Mouse (Mus musculus) WW6 (cell line): ENCODE results near the gene Pifo.
"Not testable (repeated sequence)": the region's sequence is repeated elsewhere in the genome, so short reads cannot be mapped to it uniquely, and the experiment has no call there.

Source experiments
- DNase-seq: peaks from one replicate; pipeline ENCODE4 v3.0.0-alpha.2; 2013; ENCODE audit warnings: low read depth, low spot score

Pifo gene

DNA sequence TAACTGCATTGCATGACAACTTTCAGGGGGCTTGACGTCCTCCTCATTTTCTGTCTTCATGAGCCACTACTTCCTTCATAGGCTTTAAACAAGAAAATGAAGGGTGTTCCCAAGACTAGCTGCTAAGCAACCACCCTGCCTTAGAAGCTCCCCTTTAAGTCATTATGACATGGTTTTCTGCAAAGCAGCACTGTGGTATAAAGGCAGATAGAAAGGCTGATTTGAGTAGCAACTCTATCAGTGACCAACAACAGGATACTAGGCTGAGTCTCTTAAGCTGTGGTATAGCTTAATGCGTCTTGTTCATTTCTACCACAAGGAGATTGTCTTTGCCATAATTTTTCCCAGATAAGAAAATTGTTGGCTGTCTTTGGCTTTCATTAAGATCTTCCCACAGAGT, at the start of gene Pifo:
Gene Pifo (minus strand): TSS at position 101 of the 400 bp plus-strand sequence.
- no peak for DNase-seq

DNA sequence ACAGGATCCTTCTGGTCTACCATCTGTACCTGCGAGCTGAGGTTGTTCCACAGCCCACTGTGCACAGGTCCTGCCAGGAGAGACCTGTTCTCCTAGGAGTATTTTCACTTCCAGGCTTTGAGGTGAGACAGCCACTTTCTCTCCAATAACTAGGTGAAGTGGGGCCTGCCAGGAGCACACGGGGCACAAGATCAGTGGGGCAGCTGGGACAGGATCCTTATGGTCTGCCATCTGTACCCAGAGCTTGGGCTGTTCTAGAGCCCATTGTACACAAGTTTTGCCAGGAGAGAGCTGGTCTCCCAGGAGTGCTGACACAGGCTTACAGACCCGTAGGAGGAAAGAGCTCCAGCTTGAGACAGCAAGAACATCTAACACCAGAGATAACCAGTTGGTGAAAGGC, 43.5 kb upstream of the Pifo start:
- no peak for DNase-seq

DNA sequence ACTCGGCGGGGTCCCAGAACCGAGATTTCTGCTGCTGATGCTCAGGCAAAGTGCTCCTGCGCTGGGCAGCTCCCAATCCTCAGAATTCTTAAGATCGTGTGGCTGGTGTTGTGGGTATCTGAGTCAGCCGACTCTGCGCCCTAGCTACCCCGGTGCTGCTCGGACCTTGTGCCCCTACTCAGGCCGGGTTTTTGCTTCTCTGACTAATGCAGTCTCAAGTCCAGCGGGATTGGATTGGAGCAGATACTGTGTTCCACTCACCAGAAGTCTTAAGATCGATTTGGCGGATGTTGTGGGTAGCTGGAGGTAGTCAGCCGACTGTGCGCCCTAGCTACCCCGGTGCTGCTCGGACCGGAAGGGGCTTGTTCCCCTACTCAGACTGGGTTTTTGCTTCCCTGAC, 37.5 kb upstream of the Pifo start:
- DNase-seq = peak; percentile 28

DNA sequence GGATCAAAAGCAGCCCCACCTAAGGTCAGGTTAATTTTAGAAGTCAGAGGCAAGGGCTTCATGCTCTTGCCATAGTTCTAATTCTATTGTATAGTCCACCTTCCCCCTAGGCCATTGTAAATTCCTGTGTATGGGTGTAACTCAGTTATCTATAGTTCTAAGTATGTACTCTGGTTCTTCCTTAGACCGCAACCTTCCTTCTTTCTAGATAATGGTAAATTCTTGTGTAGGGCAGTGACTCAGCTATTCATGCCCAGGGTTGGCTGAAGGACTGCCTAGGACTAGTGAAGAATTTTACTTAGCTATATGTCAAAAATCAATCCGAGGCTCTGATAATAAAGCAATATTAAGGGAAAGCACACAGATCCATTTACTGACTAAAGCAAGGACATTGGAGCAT, 25.9 kb upstream of the Pifo start:
- no peak for DNase-seq

DNA sequence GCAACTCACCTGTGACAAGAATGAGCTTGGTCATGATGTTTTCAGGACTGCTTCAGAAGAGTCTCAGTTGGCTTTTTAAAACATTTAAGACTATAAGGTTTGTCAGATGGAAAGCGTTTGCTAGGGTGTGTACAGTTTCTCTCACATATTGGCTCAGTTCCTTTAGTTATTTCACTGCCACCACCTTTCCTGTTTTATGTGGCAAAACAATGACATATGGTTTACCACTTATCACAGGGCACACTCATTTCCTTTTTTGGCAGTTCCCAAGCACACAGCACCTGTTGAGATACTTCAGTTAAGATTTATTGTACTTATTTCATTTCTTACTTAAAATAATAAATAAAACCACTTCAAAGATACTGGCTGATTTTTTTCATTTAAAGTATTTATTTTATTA, 18.3 kb upstream of the Pifo start, which contains the start of gene Chil5:
Gene Chil5 (minus strand): TSS at position 34 of the 400 bp plus-strand sequence.
- DNase-seq = no peak

DNA sequence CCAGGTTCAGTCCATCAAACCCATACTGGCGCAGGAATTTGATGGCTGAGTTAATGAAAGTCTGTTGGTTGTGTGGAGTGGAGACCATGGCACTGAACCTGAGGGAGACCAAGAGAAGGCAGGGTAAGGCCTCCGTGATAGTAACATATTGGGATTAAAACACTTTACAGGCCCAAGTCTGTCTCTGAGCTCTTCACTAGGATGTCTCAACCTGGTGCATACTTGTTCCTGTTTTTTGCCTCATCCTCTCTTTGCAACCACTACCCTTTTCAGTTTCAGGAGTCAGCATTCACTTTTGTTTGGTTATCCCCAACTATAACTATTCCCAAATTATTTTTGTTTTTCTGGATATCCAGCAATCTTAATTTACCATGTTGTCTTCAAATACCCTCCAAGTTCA, 9.7 kb upstream of the Pifo start:
- DNase-seq = no peak

DNA sequence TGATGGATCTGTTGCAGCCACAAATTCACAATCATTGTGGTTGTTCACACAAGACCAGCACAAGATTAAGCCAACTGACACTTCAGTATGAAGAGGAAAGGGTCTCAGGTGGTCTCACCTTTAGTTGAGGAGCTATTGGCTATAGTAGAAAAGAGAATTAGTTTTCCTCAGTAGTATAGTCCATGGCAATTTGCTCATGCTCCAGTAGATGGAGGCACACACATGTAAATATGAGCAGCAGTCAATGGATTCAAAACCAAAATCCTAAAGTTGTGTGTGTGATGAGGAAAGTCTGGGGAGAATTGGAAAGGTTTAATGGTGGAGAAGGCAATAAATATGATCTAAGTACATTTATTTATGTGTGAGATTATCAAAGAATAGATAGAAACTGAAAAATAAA, 7.4 kb upstream of the Pifo start:
- no peak for DNase-seq

DNA sequence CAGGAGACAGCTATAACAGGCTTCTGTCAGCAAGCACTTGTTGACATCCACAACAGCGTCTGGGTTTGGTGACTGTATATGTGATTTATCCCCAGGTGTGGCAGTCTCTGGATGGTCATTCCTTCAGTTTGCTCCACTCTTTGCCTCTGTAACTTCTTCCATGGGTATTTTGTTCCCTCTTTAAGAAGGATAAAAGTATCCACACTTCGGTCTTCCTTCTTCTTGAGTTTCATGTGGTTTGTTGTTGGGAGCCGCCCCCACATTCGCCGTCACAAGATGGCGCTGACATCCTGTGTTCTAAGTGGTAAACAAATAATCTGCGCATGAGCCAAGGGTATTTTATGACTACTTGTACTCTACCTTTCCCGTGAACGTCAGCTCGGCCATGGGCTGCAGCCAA, 11.1 kb downstream of the Pifo start:
- DNase-seq = not testable (repeated sequence)

DNA sequence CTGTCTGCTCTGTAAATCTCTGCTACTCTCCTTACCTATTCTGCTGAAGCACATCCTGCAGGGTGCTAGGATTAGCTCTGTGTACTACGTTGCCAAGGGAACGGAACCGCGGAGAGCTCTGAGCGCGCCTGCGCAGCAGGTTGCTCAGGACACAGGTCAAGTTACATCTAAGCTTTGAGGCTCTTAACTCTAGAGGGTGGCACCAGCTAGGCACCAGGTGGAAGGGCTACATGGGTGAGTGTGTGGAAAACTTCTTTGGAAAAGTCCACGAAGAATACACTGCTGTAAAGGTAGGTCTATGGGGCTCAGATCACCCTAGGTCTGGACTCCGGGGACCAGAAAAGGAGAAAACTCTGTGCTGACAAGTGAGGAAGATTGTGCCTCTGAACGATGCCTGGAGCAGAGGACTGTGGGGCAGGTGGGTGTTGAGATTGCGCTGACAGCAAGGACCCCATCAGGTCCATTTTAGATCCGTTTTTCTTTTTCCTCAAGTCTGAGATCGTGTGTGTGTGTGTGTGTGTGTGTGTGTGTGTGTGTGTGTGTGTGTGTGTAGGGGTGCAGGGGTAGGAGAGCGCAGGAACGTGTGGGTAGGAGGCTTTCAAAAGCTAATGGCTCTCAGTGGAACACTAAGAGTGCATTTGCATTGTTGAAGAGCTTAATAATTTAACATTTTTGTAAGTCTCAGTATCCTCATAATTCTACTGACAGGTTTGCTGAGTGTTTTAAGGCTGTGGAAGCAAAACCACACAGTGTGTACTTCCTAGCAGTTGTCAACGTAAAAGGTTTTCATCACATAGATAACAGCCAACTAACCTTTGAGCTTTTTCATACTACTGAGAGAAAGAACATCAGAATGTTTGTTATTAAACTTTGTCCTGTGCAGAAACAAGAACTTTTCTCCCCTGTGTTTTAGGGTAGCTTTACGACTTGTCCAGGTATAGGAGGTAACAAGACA, 12.8 kb downstream of the Pifo start:
- DNase-seq = peak; percentile 73

DNA sequence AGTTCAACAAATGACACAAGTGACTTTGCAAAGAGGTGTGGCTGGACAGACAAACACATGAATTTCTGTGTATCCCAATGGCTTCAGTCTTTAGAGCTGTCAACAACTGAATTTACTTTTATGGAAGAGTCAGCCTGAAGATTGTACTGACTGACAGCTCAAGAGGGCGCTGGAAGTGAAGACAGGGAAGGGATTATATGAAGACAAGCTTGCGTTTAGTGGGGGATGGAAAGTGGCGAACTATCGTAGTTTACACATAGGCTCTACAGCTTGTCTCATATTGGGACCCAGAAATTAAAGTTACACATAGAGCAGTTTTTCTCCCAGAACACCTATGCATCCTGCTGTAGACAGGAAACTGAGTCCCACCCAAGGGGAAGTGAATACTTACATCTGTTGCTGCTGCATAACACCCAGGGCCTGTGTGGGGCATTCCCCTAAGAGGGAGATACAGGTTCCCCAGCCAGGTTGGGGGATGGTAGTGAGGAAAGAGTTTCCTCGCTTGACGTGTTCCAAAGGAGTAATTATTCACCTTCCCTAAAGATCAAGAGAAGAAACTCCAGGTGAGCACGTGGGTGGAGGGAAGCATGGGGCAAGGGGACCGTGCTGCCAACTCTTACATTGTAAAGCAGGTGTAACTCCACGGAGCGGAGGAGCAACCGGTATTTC, 13.6 kb downstream of the Pifo start:
- DNase-seq = no peak

DNA sequence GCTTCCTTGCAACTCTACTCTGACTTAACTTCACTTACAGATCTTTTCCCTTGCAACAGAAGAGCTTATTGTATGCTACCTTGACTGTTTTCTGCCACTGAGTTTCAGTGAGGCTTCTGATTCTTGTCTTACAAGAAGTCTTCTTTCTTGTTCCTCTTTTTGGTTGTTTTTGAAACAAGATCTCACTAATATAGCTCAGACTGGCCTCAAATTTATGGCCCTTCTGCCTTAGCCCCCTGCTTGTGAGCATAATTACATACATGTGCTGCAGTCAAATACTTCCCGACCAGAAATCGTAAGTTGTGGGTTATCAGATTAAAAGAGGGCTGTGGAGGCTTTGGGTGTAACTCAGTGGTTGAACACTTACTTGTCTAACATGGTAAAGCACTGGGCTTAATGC, 19.7 kb downstream of the Pifo start:
- no peak for DNase-seq

DNA sequence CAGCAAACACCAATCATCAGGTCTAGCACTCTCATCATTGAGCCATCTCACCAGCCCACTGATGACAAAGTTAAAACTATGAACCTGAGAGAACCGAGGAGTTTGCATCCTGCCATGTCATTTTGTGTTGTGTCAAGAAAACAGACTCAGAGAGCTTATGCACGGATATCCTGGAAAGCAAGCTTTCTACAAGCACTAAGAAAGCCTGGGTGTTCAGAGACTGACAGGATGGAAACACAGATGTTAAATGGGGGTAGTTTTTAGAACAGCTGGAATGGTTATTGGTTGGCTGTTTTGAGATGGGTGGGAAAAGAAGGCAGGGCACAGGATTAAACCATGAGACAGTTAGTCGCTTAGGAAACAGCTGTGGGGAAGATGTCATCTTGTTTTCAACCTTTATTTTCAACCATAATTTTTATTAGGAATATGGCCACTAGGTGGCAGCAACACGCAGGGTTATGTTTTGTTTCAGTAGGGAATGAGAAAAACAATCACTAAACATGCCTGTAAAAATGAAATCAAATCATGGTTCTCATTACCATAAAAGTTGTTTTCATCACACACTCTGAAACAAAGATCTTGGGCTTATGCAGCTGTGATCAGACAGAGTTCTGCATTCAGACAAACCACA, 22.7 kb downstream of the Pifo start:
- DNase-seq = no peak

DNA sequence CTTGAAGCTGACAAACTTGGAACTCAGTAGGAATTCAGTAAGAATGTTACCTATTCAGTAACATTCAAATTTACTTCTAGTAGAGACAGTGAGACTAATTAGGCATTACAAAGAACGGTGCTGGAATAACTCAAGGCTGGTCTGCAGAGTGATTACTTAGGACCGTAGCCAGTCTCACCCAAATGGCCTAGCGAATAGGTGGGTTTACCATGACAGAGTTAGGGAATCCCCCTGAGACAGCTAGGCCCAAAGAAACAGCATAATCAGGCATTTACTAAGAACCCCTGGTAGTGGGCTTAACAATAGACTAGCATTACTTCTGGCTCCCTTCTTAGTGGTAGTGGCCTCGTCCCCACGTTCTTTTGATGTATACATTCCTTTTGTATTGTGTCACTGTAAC, 24.8 kb downstream of the Pifo start:
- DNase-seq = not testable (repeated sequence)

DNA sequence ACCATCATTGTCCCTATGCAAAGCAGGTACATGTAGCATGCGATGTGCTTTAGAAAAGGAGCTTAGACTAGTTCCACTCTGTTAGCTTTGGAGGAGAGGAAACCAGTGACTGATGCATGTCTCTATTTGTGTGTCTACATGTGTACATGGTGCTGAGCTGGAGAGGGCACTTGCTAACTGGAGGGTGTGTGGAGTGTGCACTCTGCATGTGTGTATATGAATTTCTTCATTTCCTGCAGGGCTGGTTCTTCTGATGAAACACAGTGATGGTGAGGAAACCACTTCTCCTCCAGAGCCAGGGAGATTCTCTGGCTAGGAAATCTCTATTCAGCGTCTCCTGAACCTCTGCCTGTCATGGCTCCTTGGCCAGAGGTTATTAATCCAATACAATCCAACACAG, 40.3 kb downstream of the Pifo start:
- DNase-seq = no peak

DNA sequence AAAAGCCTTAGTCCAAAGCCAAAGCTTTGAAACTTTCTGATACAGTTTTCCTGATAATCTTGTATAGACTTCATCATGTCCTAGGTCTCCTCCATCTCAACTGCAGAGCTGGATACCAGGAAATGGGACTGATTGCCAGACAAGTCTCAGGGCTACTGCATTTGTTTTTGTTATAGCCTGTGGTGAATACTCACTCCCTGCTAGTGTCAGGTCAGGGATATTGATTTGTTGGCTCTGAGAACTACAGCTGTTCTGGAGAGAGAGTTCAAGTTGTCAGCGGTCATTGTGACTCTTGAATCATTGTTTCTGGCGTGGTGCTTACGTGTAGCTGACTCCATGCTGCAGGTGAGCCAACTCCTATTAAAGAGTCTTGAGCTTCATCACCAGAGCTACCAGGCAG, 41.0 kb downstream of the Pifo start, which contains the start of gene Ovgp1:
Gene Ovgp1 (plus strand): TSS at position 301 of the 400 bp plus-strand sequence.
- DNase-seq = no peak

DNA sequence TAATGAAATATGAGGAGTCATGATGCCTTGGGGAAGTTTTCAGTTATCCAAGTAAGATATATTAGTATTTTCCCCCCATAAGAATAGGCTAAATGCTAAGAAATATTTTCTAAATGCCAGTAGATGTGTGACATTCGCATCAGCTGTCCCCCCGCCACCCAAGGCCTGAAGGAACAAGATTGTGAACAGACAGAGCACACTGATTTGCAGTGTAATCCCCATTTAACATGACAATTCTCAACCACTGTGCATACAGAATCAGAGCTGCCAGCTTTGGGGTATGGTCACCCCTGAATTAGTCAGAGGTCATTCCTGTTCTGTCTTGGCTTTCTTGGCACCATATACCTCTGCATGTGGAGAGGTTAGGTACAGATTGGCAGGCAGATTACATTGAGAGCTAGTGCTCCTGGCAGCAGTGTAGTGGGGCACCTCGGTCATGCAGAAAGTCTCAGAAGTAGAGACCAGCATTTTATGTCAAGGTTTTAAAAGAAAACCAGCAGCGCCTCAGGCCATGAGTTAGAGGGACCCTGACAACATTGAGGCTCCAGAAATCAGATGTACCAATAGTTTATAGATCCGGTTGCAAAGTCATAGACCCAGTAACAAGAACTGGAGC, 42.5 kb downstream of the Pifo start:
- DNase-seq = no peak

DNA sequence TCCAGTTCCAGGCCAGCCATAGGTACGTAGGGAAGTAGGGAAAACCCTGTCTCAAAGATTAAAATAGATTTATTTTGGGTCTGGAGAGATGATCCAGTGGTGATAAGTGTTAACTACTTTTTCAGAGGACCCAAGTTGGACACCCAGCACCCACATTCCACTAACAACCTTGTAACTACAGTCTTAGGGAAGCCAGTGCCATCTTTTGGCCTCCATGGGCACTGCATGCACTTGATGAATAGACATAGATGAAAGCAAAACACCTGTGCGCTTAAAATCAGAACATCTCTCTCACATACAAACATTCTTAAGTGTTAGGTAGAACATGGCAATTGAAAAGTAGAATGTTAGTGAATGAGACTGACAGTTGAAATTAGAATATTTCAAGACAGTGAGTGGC, 53.7 kb downstream of the Pifo start:
- peak; percentile 29 for DNase-seq

DNA sequence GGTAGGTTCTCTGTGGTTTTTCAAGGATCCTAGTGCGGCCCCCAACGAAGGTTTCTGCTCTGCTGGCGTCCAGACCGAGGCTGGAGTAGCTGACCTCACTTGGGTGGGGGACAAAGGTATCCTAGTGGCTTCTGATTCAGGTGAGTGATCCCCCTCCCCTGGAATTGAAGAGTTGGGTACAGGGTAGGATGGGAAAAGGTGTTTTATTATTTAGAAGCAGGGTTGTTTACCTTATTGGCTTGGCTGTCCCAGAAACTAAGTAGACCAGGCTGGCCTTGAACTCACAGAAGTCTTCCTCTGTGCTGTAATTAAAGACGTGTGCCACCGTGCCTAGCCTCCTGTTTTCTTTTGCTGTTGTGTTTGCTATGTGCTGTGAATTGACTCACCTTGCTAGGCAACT, 54.4 kb downstream of the Pifo start, which contains the start of gene Atp5f1:
Gene Atp5f1 (minus strand): TSS at position 101 of the 400 bp plus-strand sequence.
- DNase-seq = no peak

DNA sequence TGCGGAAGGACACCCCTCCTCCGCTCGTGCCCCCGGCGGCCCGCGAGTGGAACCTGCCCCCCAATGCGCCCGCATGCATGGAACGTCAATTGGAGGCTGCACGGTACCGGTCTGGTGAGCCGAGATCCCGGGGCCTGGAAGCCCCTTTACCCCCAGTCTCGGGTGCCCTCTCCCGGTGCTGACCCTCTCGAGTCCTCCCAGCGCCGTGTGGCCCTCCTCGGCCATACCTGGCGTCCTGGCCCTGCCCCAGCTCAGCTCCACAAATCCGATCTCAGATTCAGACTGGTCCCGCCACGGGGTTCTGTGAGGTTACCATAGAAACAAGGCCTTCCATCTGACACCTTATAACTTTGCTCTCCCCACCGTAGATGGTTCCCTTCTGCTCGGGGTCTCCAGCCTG, 54.9 kb downstream of the Pifo start:
- no peak for DNase-seq

DNA sequence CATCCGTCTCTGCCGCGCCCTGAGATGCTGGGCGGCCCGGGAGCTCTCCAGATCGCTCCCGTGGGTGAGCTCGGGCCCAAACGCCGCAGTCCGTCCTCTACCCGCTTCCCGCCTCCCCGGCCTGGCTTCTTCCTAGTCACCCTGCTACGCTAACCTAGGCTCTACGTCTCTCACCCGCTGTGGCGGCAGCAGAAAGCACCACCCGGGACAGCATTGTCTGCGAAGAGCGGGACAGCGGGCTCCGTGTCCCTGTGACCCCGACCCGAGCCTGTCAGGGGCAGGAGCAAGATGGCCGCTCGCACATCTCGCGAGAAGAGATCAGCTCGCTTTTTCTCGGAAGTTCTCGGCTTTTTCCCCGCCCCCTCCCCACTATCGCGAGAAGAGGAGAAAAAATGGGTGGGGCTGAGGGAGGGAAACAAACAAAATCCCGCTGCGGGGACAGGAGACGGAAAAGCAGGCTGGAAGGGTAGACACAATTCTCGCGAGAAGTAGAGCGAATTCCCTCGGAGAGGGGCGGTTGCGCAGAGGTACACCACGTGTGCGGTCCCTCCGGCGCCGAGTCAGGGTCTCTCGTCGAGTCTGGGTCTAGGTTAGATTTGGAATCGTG, 55.4 kb downstream of the Pifo start, which contains the start of gene Wdr77:
Gene Wdr77 (plus strand): TSS at position 396 of the 607 bp plus-strand sequence.
- peak; percentile 97 for DNase-seq

DNA sequence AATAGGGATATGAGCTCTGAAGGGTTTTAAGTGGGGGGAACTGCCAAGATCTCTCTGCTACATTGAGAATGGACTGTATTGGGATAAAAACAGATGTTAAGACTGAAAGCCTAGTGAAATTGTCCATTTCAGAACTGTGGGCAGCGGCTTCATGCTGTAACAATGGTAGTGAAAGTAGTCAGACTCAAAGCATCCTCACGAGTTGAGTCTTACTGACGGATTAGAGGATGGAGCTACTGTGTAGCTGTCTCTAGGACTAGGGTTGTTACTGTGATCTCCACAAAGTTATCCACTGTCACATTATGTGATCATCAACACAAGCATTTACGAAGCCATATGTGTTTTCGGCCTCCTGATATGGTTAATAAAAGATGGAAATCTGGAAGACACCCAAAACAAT, 56.2 kb downstream of the Pifo start:
- no peak for DNase-seq
